Mouse (Mus musculus) spleen, adult 12 weeks (tissue): ENCODE results near the gene Slc26a6.

ENCODE experiments used
- DNase-seq: peaks from one replicate; pipeline ENCODE4 v3.0.0; 2022; ENCODE audit warnings: low spot score

The Slc26a6 gene

GRCm38 (mm10) chr9:108955241-108955640 is 102.2 kb downstream of the Slc26a6 start:
- no peak for DNase-seq

DNA sequence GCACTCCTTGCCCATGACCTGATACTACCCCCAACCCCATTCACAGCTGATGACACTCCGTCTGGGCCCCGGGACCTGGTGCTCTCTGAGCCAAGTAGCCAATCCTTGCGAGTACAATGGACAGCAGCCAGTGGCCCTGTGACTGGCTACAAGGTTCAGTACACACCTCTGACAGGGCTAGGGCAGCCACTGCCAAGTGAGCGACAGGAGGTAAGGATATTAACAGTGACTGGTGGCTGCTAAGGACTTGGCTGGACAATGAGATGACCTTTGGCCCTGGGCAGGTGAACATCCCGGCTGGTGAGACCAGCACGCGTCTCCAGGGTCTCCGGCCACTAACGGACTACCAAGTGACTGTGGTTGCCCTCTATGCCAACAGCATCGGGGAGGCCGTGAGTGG is 102.8 kb downstream of the Slc26a6 start:
- DNase-seq: no peak
